Mouse (Mus musculus) adrenal gland, adult 10 weeks (tissue): ENCODE data around the gene Slc13a4. TPM values are rescaled to one million over a fixed set of nuclear protein-coding genes. Genes with fewer than 3 reads are reported as not detected.

Source experiments
- polyA plus RNA-seq: library from polyadenylated mRNA; stranded (reverse); fragments of 350-450 nt; fragmentation: Illumina TruSeq; extraction: RNeasy Lipid Tissue Mini Kit (QIAGEN cat#74804); gene quantifications from one replicate; pipeline ENCODE4 v1.2.3, GENCODE M21; 2014; ENCODE audit warnings: low read depth, low replicate concordance

Slc13a4 gene
- polyA plus RNA-seq = not detected

DNA sequence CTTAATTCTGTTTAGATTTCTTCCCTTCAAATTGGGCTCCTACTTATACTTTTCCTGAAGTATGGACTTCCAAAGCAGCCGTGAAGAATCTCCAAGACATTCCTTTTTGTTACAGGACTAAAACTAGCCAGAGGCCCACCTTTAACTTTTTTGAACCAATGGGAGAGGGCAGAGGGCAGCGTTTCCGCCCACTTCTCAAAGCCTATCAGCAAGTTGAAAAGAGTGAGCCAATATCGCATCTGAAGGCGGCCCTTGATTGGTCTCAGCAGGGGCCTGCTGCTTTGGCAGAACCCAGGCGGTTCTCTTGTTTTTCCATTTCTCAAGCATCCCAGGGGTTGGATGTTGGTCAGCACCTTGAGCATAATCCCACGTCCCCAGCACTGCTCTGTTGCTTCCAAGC is at the start of gene Slc13a4:
Slc13a4 (minus strand) TSS at position 95 of the 400 bp plus-strand sequence.

DNA sequence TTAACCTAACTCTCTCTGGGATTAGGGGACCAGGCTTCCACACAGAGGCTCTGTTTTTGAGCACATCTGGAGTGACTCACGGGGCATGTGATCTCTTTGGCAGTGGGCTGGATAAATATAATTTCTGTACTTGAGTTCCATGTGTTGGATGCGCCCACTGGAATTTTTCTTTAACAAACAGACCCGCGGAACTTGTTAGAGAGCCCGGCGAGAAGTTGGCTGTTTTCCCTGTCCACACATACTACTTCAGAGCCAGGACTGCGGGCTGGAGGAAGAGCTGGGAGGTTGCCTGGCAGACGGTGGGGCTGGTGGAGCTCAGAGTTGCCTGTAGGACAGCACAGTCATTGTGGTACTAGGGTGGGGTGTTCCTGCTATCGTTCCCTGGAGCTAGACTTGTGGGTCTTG is 18.2 kb upstream of the Slc13a4 start, which contains the start of gene Fam180a:
Fam180a (minus strand) TSS at position 31 of the 405 bp plus-strand sequence.

Other genes with a start within 250 kb of the Slc13a4 start
- 52.0 TPM for gene Cnot4, start 174.4 kb downstream of the Slc13a4 start, polyA plus RNA-seq
- gene Nup205, start 130.7 kb downstream of the Slc13a4 start, polyA plus RNA-seq = 26.6 TPM
- gene Fam180a, start 18.0 kb upstream of the Slc13a4 start, polyA plus RNA-seq = 7.6 TPM
- gene Mtpn, start 231.8 kb upstream of the Slc13a4 start, polyA plus RNA-seq = 458 TPM